Mouse (Mus musculus): ENCODE results near the gene Cbx3.

GRCm38 (mm10) chr6:51513745-51514144 is 43.6 kb downstream of the Cbx3 start:
- TF ChIP-seq USF2 (conservative IDR thresholded peaks at IDR 0.05; ENCODE audit: low read depth, low read length) (no peak), POLR2A (IDR thresholded peaks at IDR 0.05; ENCODE audit: low read depth, low read length) (no peak), E2F4 (IDR thresholded peaks at IDR 0.05; ENCODE audit: insufficient replicate concordance, low read depth, low read length) (no peak), MAFK (IDR thresholded peaks at IDR 0.05; ENCODE audit: insufficient replicate concordance, low read length) (no peak), KAT2A (IDR thresholded peaks at IDR 0.05; ENCODE audit: insufficient replicate concordance, low read length) (no peak)

Data from CH12.LX (cell line).